Mouse (Mus musculus) liver, adult 2 months (tissue): ENCODE measurements around the gene Fars2. TPM values are rescaled to one million over a fixed set of nuclear protein-coding genes. Genes with fewer than 3 reads are reported as not detected.
A peak's percentile ranks its signal among the peaks of the same experiment; 100 is the strongest.

Experiments used
- DNase-seq: peaks from one replicate; pipeline ENCODE4 v3.0.0-alpha.2; 2011; ENCODE audit warnings: low read depth, low spot score; ENCODE audit errors: extremely low read depth
- H3K27ac ChIP-seq: fragments of 200-500 bp; replicated peaks from 2 replicates; pipeline ENCODE4 v1.5.1; 2012; ENCODE audit warnings: low read depth, mild to moderate bottlenecking, control low read depth, inconsistent platforms, low read length; ENCODE audit not compliant: insufficient read depth
- H3K27me3 ChIP-seq: fragments of 200-500 bp; 2 replicates; pipeline ENCODE4 v1.6.1; 2012; ENCODE audit warnings: mild to moderate bottlenecking, moderate library complexity, low read length, inconsistent platforms; ENCODE audit not compliant: control insufficient read depth, insufficient read depth
- H3K36me3 ChIP-seq: fragments of 200-500 bp; 2 replicates; pipeline ENCODE4 v1.6.1; 2012; ENCODE audit warnings: low read length, inconsistent platforms; ENCODE audit not compliant: control insufficient read depth, insufficient read depth
- H3K4me1 ChIP-seq: fragments of 200-500 bp; 2 replicates; pipeline ENCODE4 v1.6.1; 2011; ENCODE audit warnings: low read length; ENCODE audit not compliant: control insufficient read depth, insufficient read depth
- H3K4me3 ChIP-seq: fragments of 200-500 bp; 2 replicates; pipeline ENCODE4 v1.5.1; 2011; ENCODE audit warnings: low read depth, mild to moderate bottlenecking, control low read depth, low read length, moderate library complexity; ENCODE audit not compliant: insufficient read depth
- H3K79me2 ChIP-seq: fragments of 200-500 bp; 2 replicates; pipeline ENCODE4 v1.6.1; 2012; ENCODE audit warnings: inconsistent platforms, mild to moderate bottlenecking, low read length, moderate library complexity; ENCODE audit not compliant: control insufficient read depth, insufficient read depth
- H3K9ac ChIP-seq: fragments of 200-500 bp; 2 replicates; pipeline ENCODE4 v1.6.1; 2012; ENCODE audit warnings: low read depth, mild to moderate bottlenecking, control low read depth, inconsistent platforms, low read length
- CTCF ChIP-seq: fragments of 200-500 bp; IDR thresholded peaks from 2 replicates; pipeline ENCODE4 v1.5.1; 2011; ENCODE audit warnings: low read depth, low read length, control low read depth
- POLR2A ChIP-seq: fragments of 200-500 bp; IDR thresholded peaks from 2 replicates; pipeline ENCODE4 v1.6.1; 2011; ENCODE audit warnings: low read length, control low read depth; ENCODE audit not compliant: insufficient read depth; ENCODE audit errors: extremely low read depth
- WGBS: fragments of 180-500 bp; shearing (Covaris S2); methylation state at CpG from one replicate; pipeline ENCODE4 v1.1.7; 2018; 5-methylcytosine and 5-hydroxymethylcytosine counted together
- polyA plus RNA-seq: library from polyadenylated mRNA; depleted of rRNA; stranded (reverse); fragments of >200 nt; gene quantifications from 2 replicates; pipeline ENCODE4 v1.2.3, GENCODE M21; 2012
- total RNA-seq: library from RNA; depleted of rRNA; stranded (reverse); fragments of >200 nt; gene quantifications from 2 replicates; pipeline ENCODE4 v1.2.3, GENCODE M21; 2014

The Fars2 gene
- total and polyA plus RNA-seq, 2 experiments = 47.1 to 58.4 TPM

- no peaks in the 10 kb centered on the region for H3K27me3 ChIP-seq
- H3K4me3 ChIP-seq = no peak overlapping the region
- no peaks in the 10 kb centered on the region for H3K4me1 ChIP-seq
- DNase-seq = peak; percentile 37
- TF ChIP-seq POLR2A (no peak), CTCF (no peak)
- H3K9ac ChIP-seq = no peak overlapping the region
- peaks cover 2% of the 10 kb centered on the region; the same call in 1 of the 2 replicates for H3K36me3 ChIP-seq
- H3K79me2 ChIP-seq = no peaks in the 10 kb centered on the region; the same call in 1 of the 2 replicates
- WGBS = 55% methylated on average over 1 of the region's 1 CpGs
- H3K27ac ChIP-seq = no peak overlapping the region
Observed at GRCm38 (mm10) chr13:36242261-36242660, 125.0 kb downstream of the Fars2 start.

DNA sequence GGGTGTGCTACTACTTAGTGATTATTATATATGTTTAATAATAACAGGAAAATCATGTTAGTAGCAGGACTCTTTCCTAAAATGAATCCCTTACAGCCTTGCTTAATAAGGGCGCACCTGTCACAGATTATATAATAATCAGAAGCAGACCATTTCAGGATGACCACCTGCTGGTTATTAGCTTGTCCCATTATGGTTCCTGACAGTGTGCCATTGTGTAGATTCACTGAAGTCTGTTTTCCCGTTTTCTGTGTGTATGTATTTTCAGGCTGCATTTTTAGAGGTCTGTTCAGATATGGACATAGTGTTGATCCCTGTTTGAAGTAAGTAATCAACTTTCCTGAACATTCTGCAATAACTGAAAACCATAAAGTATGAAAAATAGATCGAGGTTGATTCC lies 136.7 kb downstream of the Fars2 start:
- TF ChIP-seq POLR2A = no peak
- TF ChIP-seq CTCF = no peak
- no peak for DNase-seq
- no peaks in the 10 kb centered on the region for H3K79me2 ChIP-seq
- H3K4me3 ChIP-seq = no peak overlapping the region
- no peaks in the 10 kb centered on the region for H3K4me1 ChIP-seq
- 88% methylated on average over 3 of the region's 3 CpGs for WGBS
- H3K9ac ChIP-seq = no peak overlapping the region
- no peak overlapping the region for H3K27ac ChIP-seq
- no peaks in the 10 kb centered on the region for H3K36me3 ChIP-seq
- H3K27me3 ChIP-seq = no peaks in the 10 kb centered on the region

- no peak for DNase-seq
- no peak overlapping the region for H3K4me3 ChIP-seq
- no peaks in the 10 kb centered on the region for H3K4me1 ChIP-seq
- H3K27ac ChIP-seq = no peak overlapping the region
- H3K9ac ChIP-seq = no peak overlapping the region
- H3K27me3 ChIP-seq = no peaks in the 10 kb centered on the region
- H3K36me3 ChIP-seq = no peaks in the 10 kb centered on the region
- no peak for TF ChIP-seq CTCF
- no peak for TF ChIP-seq POLR2A
- H3K79me2 ChIP-seq = no peaks in the 10 kb centered on the region
- WGBS = 88% methylated on average over 5 of the region's 5 CpGs
Observed at GRCm38 (mm10) chr13:36257213-36257612, 140.0 kb downstream of the Fars2 start.

GRCm38 (mm10) chr13:36259754-36260153 lies 142.5 kb downstream of the Fars2 start:
- WGBS = 95% methylated on average over 1 of the region's 1 CpGs
- DNase-seq = no peak
- no peaks in the 10 kb centered on the region for H3K79me2 ChIP-seq

GRCm38 (mm10) chr13:36261299-36261698 lies 144.1 kb downstream of the Fars2 start:
- H3K9ac ChIP-seq = no peak overlapping the region
- H3K27me3 ChIP-seq = no peaks in the 10 kb centered on the region
- DNase-seq = no peak
- WGBS = 92% methylated on average over 2 of the region's 2 CpGs
- H3K4me1 ChIP-seq = no peaks in the 10 kb centered on the region
- no peak overlapping the region for H3K4me3 ChIP-seq
- TF ChIP-seq CTCF (no peak), POLR2A (no peak)
- no peaks in the 10 kb centered on the region for H3K79me2 ChIP-seq
- no peak overlapping the region for H3K27ac ChIP-seq
- no peaks in the 10 kb centered on the region for H3K36me3 ChIP-seq

More at GRCm38 (mm10) chr13:36259754-36260153, 142.5 kb downstream of the Fars2 start:
- Histone ChIP-seq H3K36me3 (no peaks in the 10 kb centered on the region), H3K27ac (no peak overlapping the region), H3K4me3 (no peak overlapping the region), H3K27me3 (no peaks in the 10 kb centered on the region), H3K4me1 (no peaks in the 10 kb centered on the region), H3K9ac (no peak overlapping the region)
- TF ChIP-seq CTCF (no peak), POLR2A (no peak)

DNA sequence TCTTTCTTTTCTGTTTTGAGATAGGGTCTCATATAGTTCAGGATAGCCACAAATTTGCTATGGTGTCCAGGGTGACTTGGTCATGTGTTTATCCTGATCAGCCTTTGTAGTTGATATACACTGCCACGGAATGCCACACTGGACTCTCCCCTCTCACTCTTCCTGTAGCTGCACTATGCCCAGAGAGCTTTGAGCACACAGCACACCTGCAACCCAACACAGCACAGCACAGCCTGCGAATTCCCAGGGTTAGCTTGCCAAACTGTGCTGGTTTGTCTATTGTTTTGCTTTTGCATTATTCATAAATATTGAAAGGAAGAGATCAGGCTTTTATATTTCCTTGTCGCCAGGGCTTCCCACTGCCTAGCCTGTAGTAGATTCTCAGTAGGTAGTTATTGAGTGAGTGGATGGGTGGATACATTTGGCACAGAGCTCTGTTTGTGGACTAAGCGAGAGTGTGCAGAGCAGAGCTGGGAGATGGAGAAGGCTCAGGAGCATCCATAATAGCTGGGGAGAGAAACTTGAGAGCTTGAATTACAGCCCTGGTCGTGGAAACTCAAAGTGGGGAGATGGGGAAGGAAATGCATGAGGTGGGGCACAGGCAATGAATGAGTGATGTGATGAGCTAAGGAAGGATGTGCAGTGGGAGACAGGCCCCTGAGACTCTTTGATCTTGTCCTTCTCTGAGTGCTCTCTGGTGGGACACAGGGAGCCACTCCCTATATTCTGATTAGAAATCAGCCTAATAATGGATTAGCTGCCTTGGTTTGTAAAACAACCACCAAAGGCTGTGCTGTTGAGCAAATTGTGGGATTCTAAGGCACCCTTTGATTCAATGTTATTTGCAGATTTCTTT lies 146.3 kb downstream of the Fars2 start:
- TF ChIP-seq POLR2A (no peak), CTCF (no peak)
- DNase-seq = no peak
- Histone ChIP-seq H3K9ac (no peak overlapping the region), H3K36me3 (no peaks in the 10 kb centered on the region), H3K4me1 (no peaks in the 10 kb centered on the region), H3K27me3 (no peaks in the 10 kb centered on the region), H3K4me3 (no peak overlapping the region), H3K27ac (no peak overlapping the region), H3K79me2 (no peaks in the 10 kb centered on the region)
- 73% methylated on average over 5 of the region's 5 CpGs for WGBS
